Mouse (Mus musculus): ENCODE data around the gene Arvcf.

DNA sequence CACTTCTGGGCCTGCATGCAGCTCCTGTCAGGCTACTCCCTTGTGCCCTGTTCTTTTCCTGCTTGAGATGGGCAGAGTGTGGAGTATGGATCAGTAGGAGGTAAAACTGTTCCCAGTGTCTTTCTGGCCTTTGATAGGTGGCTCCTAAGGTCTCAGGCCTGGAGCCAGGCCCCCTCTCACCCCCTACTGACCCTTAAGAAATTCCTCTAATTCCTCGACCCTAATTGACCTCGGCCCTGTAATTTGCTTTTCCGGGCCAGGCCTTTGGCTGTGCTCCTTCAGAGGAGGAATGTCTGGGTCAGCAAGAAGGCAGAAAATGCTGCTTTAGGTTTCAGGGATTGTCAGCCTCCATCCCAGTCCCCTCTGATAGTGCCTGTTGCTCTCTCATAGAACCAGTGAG is 35.8 kb downstream of the Arvcf start:
- TF ChIP-seq CTCF (IDR thresholded peaks at IDR 0.05; ENCODE audit: low read depth) (no peak), EP300 (optimal IDR thresholded peaks at IDR 0.05) (no peak)
